Mouse (Mus musculus) spleen, postnatal 36 days (tissue): ENCODE measurements around the gene Gpn3.

Source experiments
- DNase-seq, 2 experiments: peaks; one replicate each; pipeline ENCODE4 v3.0.0; 2022; ENCODE audit warnings: low spot score in 2 of 2, mixed read lengths in 1 of 2

Gpn3 gene

DNA sequence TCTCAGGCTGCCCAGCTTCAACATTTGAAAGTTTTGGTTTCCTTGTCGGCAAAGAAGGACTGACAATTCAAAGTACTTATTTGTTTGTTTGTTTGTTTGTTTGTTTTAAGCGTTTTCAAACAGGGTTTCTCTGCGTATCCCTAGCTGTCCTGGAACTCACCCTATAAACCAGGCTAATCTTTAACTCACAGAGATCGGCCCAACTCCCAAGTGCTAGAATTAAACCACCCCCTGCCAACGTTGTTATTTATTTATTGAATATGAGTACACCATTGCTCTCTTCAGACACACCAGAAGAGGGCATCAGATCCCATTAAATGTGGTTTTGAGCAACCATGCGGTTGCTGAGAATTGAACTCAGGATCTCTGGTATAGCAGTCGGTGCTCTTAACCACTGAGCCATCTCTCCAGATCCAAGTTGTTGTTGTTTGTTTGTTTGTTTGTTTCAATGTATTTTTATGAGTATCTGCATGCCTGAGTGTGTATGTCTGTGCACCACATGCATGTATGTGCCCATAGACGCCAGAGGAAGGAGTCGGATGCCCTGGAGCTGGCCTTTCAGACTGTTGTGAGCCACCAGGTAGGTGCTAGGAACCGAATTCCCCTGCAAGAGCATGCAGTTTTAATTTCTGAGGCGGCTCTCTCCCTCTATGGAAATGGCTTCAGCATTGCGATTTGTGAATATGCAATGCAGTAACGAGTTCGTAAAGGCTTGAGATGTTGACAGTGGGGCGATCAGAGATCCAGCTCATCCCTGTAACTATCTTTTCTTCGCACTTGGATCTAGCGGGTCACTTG lies 49.8 kb downstream of the Gpn3 start, which contains the start of gene Anapc7:
TSS of gene Anapc7 (plus strand) at position 423 of the 798 bp plus-strand sequence.
- no peak for DNase-seq

GRCm38 (mm10) chr5:122422071-122422964 lies 50.6 kb downstream of the Gpn3 start:
- DNase-seq = peak; percentile 78 to 83

DNA sequence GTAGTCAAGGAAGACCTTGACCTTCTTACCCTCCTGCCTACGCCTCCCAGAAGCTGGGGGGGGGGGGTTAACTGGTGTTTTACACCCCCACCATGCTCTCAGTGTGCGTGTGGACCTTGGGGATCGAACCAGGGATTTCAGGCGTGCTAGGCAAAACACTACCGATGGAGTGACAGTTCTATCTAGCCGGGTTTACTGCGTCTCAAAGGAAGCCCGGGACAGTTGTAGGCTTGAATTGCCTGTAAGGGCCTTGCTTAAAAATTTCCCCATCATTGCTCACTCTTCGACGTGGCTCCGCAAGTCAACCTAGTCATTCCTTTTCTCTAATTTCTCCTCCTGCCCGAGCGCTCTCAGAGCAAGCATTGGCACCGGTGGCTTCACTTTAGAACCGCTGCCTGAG lies 51.4 kb downstream of the Gpn3 start:
- no peak for DNase-seq

GRCm38 (mm10) chr5:122425550-122425949 lies 53.9 kb downstream of the Gpn3 start:
- no peak for DNase-seq

DNA sequence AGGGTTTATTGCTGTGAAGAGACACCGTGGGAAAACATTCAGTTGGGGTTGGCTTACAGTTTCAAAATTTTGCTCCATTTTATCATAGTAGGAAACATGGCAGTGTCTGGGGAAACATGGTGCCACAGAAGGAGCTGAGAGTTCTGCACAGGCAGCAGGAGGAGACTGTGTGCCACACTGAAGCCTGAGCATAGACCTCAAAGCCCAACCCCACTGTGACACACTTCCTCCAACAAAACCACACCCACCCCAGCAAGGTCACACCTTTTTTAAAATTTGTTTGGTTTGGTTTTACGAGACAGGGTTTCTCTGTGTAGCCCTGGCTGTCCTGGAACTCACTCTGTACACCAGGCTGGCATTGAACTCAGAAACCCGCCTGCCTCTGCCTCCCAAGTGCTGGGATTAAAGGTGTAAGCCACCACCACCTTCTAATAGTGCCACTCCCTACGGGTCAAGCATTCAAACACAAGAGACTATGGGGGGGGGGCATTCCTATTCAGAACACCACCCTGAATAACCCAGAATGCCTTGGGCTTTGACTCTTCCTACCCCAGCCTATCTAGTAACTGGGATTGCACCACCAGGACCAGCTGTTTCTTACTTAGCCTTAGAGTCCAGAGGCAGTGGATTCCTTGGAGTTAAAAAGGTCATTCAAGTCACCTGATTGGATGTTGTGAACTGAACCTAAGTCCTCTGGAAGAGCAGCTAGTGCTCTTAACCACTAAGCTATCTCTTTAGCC lies 58.5 kb downstream of the Gpn3 start:
- DNase-seq = no peak

- DNase-seq = no peak
Measured at GRCm38 (mm10) chr5:122431221-122431620, 59.5 kb downstream of the Gpn3 start.
